Mouse (Mus musculus): ENCODE measurements around the gene Slc13a2. TPM values are rescaled to one million over a fixed set of nuclear protein-coding genes. Genes with fewer than 3 reads are reported as not detected.

The Slc13a2 gene
- polyA plus RNA-seq (2016; fragmentation: Nextera tagmentation; extraction: Ambion mirVana), result not detected in 2 replicates

DNA sequence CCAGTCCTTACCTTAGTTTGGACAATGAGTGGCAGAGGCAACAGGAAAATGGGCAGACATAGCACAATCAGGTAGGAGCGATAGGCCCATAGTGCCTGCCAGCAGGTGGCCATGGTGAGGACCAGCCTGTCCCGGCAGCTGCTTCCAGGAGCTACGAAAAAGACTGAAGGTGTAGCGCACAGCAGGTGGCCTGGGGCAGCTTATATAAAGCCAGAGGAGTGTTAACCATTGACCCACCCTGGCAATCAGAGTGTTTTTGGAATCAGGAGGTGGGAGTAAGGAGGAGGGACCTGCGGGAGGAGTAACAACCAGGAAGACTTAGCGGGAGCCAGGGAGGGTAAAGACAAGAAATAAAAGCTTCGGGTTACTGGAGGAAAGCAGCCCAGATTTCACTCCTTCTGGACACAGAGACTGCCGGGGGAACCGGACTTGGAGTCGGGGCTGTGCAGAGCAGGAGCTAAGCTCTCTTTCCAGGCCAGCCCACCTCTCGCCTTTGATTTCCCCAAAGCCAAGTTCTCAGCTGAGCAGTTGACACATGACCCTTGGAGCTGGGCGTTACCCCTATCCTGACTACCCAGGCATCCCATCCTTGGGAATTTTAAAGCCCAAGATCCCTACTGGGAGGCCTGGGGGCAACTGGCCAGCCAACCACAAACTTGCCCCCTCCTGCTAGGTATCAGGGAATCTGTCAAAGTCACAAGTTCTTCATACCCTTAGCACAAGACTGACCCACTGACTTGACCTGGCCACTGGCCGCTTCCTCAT is at the start of gene Slc13a2:
TSS of gene Slc13a2 (minus strand) at position 163 of the 765 bp plus-strand sequence.
- no peak within 1 kb of the TSS for H3K4me3 ChIP-seq
- H3K9me3 ChIP-seq, result no peaks in the 10 kb centered on the region
- no peaks in the 10 kb centered on the region for H3K4me1 ChIP-seq
- no peak for ATAC-seq (ENCODE audit: low FRiP score, low read depth)
- H3K27ac ChIP-seq, result no peak within 1 kb of the TSS
- no peaks in the 10 kb centered on the region; the same call in 1 of the 2 replicates for H3K27me3 ChIP-seq (replicated peaks)
- 15% methylated on average over 13 of the region's 13 CpGs for WGBS
- H3K9ac ChIP-seq, result no peak within 1 kb of the TSS
- no peak within 1 kb of the TSS for H3K4me2 ChIP-seq (replicated peaks)
- H3K36me3 ChIP-seq, result no peaks in the 10 kb centered on the region

DNA sequence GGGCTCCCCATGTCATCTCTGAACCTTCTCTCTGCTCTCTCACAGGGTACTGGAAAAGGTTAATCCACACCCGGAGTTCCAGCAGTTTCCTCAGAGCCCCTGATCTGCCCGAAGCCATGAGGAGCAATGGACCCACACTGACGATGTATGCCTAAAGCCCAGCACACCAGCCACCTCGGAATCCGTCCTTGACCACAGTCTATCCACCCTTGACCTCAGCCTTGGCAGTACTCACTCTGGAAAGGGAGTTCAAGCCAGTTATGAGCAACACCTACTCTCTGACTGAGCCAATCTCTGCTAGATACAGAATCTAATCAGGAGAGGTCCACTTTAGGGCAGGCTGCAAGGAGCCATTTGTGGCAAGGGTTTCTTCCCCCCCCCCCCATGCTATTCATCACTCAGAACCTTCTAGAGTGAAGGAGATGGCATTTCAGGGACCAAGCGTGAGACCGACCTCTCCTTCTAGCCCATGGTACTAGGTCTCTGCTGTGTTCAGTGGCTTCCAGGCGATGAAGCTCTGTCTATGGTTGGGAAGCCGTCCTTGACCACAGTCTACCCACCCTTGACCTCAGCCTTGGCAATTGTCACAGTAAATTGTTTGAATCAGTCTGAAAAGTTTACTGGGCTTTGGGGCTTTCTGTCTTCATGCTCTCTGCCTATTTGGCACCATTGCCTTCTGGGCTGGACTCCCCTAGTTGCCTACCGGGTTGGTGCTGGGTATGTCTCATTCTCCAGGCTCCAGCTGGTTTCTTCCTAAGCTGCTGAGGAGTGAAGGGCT is 49.5 kb upstream of the Slc13a2 start:
- no peak for ATAC-seq (ENCODE audit: low FRiP score, low read depth)
- H3K4me2 ChIP-seq (replicated peaks), result no peak overlapping the region
- H3K4me3 ChIP-seq, result no peak overlapping the region
- peaks cover 30% of the 10 kb centered on the region; the same call in 1 of the 2 replicates for H3K36me3 ChIP-seq
- H3K9ac ChIP-seq, result no peak overlapping the region
- 91% methylated on average over 10 of the region's 10 CpGs for WGBS
- H3K9me3 ChIP-seq, result no peaks in the 10 kb centered on the region
- no peaks in the 10 kb centered on the region for H3K27me3 ChIP-seq (replicated peaks)
- no peak overlapping the region for H3K27ac ChIP-seq
- peaks cover 1% of the 10 kb centered on the region for H3K4me1 ChIP-seq

DNA sequence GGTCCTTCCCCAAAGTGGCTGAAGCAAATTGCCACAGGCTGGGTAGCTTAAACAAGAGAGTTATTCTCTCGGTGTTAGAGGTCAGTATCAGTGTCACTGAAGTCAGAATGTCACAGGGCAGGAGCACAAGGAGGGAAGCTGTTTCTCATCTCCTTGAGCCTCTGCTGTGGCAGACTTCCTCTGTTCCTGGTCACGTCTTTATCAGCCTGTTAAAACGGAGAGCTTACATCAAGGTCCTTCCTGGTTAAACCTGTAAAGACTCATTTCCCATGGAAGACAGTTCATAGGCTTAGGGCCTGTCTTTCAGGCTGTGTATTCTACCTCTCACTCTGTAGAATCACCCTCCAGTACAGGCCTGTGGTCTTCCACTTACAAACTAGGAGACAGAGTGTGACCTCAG is 45.9 kb upstream of the Slc13a2 start:
- H3K27me3 ChIP-seq (replicated peaks), result no peaks in the 10 kb centered on the region
- no peak for ATAC-seq (ENCODE audit: low FRiP score, low read depth)
- H3K9me3 ChIP-seq, result no peaks in the 10 kb centered on the region
- H3K27ac ChIP-seq, result no peak overlapping the region
- H3K4me3 ChIP-seq, result no peak overlapping the region
- H3K4me2 ChIP-seq (replicated peaks), result no peak overlapping the region
- whole genome bisulfite sequencing, result 68% methylated on average over 3 of the region's 3 CpGs
- no peak overlapping the region for H3K9ac ChIP-seq
- peaks cover 12% of the 10 kb centered on the region; the same call in 1 of the 2 replicates for H3K36me3 ChIP-seq
- H3K4me1 ChIP-seq, result peaks cover 11% of the 10 kb centered on the region

DNA sequence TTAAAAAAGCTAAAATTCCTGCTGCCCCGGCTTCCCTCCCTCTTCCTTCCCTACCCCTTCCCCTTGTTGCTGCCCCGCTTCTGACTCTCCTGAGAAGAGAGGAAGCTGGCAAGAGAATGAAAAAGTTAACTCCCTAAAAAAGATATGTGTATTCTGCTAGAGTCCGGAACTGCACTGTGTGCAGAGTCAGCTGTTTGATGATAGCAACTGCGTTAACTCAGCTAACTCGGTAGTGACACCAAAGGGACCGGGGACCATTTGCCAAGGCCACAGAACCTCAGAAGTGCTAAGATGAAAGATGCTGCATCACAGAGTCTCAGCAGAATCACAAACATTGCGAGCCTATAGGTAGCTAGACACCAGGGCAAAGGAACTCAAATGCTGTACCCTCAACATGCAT is 45.5 kb upstream of the Slc13a2 start:
- no peak overlapping the region for H3K4me2 ChIP-seq (replicated peaks)
- H3K27me3 ChIP-seq (replicated peaks), result no peaks in the 10 kb centered on the region
- 87% methylated on average over 7 of the region's 7 CpGs for WGBS
- peaks cover 11% of the 10 kb centered on the region for H3K4me1 ChIP-seq
- H3K27ac ChIP-seq, result no peak overlapping the region
- H3K36me3 ChIP-seq, result peaks cover 11% of the 10 kb centered on the region; the same call in 1 of the 2 replicates
- no peak overlapping the region for H3K4me3 ChIP-seq
- no peak for ATAC-seq (ENCODE audit: low FRiP score, low read depth)
- no peaks in the 10 kb centered on the region for H3K9me3 ChIP-seq
- H3K9ac ChIP-seq, result no peak overlapping the region

DNA sequence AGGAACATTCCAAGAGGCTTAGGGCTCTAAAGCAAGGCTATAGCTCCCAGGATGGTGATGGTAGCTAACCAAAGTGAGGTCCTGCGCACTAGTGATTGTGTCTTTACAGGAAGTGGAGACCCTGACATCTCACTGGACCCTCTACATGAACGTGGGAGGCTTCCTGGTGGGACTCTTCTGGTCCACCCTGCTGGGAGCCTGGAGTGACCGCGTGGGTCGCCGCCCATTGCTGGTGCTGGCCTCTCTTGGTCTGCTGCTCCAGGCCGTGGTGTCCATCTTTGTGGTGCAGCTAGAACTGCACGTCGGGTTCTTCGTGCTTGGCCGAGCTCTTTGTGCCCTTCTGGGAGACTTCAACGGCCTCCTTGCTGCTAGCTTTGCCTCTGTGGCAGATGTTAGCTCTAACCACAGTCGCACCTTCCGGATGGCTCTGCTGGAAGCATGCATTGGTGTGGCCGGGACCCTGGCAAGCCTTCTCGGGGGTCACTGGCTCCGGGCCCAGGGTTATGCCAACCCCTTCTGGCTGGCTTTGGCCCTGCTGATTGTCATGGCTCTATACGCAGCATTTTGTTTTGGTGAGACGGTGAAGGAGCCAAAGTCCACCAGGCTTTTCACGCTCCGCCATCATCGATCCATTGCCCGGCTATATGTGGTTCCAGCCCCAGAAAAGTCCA is 44.4 kb upstream of the Slc13a2 start:
- Histone ChIP-seq H3K9me3 (0 out of 2 replicates have a peak, but pooled peaks cover 3% of the 10 kb centered on the region), H3K27ac (no peak overlapping the region)

DNA sequence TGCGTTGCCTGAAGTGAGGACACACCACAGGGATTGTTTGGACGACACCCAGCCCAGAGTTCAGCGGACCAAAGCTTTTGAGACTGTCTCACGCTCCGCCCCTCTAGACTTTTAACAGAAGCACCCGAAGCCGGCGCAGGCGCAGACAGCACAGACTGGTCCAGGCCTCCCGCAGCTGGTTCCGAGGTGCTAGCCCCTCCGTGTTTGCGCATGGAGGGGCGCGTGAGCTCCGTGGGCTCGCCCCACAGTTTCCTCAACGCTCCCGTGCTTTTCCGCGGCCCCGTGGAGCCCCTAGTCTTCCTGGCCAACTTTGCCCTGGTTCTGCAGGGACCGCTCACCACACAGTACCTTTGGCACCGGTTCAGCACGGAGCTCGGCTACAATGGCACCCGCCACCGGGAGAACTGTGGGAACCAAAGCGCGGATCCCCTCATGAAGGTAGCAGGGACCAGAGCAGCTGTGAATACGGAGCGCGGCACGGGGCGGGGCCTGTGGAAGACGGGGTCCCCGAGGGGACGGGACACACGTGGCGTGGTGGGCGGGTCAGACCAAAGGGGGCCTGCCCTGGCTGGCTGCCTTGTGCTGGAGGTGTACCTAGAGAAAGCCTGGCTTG is 43.7 kb upstream of the Slc13a2 start, which contains the start of gene Slc46a1:
TSS of gene Slc46a1 (plus strand) at position 130 of the 613 bp plus-strand sequence.
- H3K4me2 ChIP-seq (replicated peaks), result peak within 1 kb of the TSS; percentile 79
- ATAC-seq (ENCODE audit: low FRiP score, low read depth), result peak; percentile 94
- peak within 1 kb of the TSS; percentile 54; the same call in 1 of the 2 replicates for H3K27ac ChIP-seq
- H3K9me3 ChIP-seq, result 0 out of 2 replicates have a peak, but pooled peaks cover 3% of the 10 kb centered on the region
- WGBS, result under 1% methylated on average over 41 of the region's 41 CpGs
- H3K4me1 ChIP-seq, result peaks cover 11% of the 10 kb centered on the region
- H3K4me3 ChIP-seq, result peak within 1 kb of the TSS; percentile 71
- peak within 1 kb of the TSS; percentile 69 for H3K9ac ChIP-seq
- no peaks in the 10 kb centered on the region for H3K36me3 ChIP-seq
- no peaks in the 10 kb centered on the region for H3K27me3 ChIP-seq (replicated peaks)

More for the DNA sequence above, 44.4 kb upstream of the Slc13a2 start:
- 61% methylated on average over 23 of the region's 23 CpGs for WGBS
- Histone ChIP-seq H3K9ac (peak overlapping the region; percentile 69), H3K4me2 (replicated peaks) (peak overlapping the region; percentile 79), H3K4me3 (peak overlapping the region; percentile 71), H3K36me3 (peaks cover 1% of the 10 kb centered on the region; the same call in 1 of the 2 replicates), H3K4me1 (peaks cover 11% of the 10 kb centered on the region), H3K27me3 (replicated peaks) (no peaks in the 10 kb centered on the region)
- ATAC-seq (ENCODE audit: low FRiP score, low read depth), result 0 out of 2 replicates have a peak, but pooled peaks have one; percentile 34

DNA sequence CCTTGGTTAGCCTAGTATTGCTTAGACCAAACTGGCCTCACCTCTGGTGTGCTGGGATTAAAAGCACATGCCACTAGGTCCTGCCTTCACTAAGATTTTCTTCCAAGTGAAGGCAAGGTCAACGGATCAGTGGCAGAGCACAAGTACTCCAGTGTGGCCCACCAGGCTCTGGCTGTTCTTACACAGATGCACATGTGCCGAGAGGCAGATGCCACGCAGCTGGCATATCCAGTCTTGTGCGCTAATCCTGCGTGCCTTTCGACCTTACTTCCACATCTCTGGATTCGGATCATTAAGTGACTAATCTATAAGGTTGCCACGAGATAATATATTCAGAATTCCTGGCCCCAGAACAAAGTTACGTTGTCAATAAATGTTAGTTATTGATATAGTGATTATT is 43.1 kb upstream of the Slc13a2 start:
- WGBS, result 40% methylated on average over 9 of the region's 9 CpGs
- H3K27me3 ChIP-seq (replicated peaks), result no peaks in the 10 kb centered on the region
- H3K4me2 ChIP-seq (replicated peaks), result peak overlapping the region; percentile 79
- peak overlapping the region; percentile 69; the same call in 1 of the 2 replicates for H3K9ac ChIP-seq
- H3K27ac ChIP-seq, result no peak overlapping the region
- no peak for ATAC-seq (ENCODE audit: low FRiP score, low read depth)
- H3K36me3 ChIP-seq, result no peaks in the 10 kb centered on the region
- peaks cover 11% of the 10 kb centered on the region for H3K4me1 ChIP-seq
- 0 out of 2 replicates have a peak, but pooled peaks cover 3% of the 10 kb centered on the region for H3K9me3 ChIP-seq
- H3K4me3 ChIP-seq, result peak overlapping the region; percentile 71

DNA sequence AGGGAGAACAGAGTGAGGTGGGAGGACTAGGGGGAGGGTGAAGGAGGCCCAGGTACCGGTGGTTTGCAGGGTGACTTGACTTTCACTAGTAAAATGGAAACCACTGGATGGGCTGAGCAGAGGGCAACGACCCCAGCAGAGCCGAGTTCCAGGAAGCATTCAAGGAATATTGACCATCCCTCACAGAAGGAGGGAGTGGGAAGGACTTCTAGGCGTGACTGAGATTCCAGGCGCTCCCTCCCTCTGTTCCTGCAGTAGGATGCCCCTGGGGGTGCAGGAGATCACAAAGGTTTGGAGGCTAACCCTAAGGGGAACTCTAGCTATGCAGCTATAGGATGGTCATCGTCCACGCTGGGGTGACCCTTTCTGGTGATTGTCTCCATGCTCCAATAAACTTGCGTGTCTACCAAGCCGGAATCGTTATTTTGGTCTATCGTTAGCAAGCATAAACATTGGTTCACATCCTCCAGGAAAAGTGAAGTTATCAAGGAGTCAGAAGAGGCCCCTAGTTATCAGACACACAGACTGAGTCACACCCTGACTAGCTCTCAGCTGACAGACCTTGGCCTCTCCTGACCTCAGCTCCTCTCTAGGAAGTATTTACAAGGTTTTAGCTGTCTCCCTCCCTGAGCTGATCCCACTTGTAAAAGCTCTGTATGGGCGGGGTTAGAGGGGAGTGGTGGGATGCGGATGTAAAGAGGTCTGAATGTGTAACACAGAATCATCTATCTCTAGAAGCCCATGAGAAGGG is 41.4 kb upstream of the Slc13a2 start:
- H3K4me3 ChIP-seq, result no peak overlapping the region
- H3K4me1 ChIP-seq, result peaks cover 11% of the 10 kb centered on the region
- H3K4me2 ChIP-seq (replicated peaks), result no peak overlapping the region
- no peaks in the 10 kb centered on the region for H3K27me3 ChIP-seq (replicated peaks)
- no peak for ATAC-seq (ENCODE audit: low FRiP score, low read depth)
- no peak overlapping the region for H3K9ac ChIP-seq
- no peak overlapping the region for H3K27ac ChIP-seq
- 0 out of 2 replicates have a peak, but pooled peaks cover 3% of the 10 kb centered on the region for H3K9me3 ChIP-seq
- no peaks in the 10 kb centered on the region for H3K36me3 ChIP-seq
- 69% methylated on average over 13 of the region's 13 CpGs for WGBS

DNA sequence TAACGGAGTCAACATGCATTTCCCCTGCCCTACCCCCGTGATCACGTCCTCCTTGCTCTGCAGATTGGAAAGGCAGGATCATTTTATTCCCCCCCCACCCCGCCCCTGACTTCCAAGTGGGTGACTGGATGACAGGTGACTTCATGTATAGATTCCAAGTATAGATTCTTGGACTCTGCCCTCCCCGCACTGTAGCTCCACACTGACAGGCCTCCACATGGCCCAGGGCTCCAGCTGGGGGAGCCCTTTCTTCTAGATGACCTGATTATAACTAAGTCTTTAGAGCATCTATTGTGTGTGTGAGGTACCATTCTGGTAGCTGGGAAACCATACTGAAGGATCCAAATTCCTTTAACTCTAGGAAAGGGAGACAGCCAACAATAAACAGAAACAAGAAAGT is 40.7 kb upstream of the Slc13a2 start:
- ATAC-seq (ENCODE audit: low FRiP score, low read depth), result no peak
- no peaks in the 10 kb centered on the region for H3K27me3 ChIP-seq (replicated peaks)
- H3K9me3 ChIP-seq, result 0 out of 2 replicates have a peak, but pooled peaks cover 3% of the 10 kb centered on the region
- WGBS, result 89% methylated on average over 5 of the region's 5 CpGs
- no peaks in the 10 kb centered on the region for H3K36me3 ChIP-seq
- H3K4me2 ChIP-seq (replicated peaks), result no peak overlapping the region
- no peak overlapping the region for H3K9ac ChIP-seq
- peaks cover 11% of the 10 kb centered on the region for H3K4me1 ChIP-seq
- H3K4me3 ChIP-seq, result no peak overlapping the region
- H3K27ac ChIP-seq, result no peak overlapping the region

DNA sequence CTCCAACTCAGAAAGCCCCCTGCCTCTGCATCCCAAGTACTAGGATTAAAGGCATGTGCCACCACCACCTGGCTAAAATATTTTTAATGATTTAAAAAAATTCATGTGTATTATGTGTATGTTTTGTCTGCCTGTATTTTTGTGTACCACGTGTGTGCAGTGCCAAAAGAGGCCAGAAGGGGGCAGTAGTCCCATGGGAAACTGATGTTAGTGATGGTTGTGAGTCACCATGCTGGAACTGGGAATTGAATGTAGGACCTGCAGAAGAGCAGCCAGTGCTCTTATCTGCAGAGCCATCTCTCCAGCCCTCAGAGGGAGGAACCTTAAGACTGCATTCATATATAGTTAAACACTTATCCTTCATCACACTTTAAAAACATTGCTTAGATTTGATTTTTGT is 39.9 kb upstream of the Slc13a2 start:
- Histone ChIP-seq H3K27ac (no peak overlapping the region), H3K4me1 (peaks cover 11% of the 10 kb centered on the region), H3K36me3 (no peaks in the 10 kb centered on the region), H3K9me3 (0 out of 2 replicates have a peak, but pooled peaks cover 3% of the 10 kb centered on the region), H3K4me3 (no peak overlapping the region), H3K9ac (no peak overlapping the region), H3K4me2 (replicated peaks) (no peak overlapping the region), H3K27me3 (replicated peaks) (no peaks in the 10 kb centered on the region)
- WGBS, result 90% methylated on average over 1 of the region's 1 CpGs
- ATAC-seq (ENCODE audit: low FRiP score, low read depth), result no peak

DNA sequence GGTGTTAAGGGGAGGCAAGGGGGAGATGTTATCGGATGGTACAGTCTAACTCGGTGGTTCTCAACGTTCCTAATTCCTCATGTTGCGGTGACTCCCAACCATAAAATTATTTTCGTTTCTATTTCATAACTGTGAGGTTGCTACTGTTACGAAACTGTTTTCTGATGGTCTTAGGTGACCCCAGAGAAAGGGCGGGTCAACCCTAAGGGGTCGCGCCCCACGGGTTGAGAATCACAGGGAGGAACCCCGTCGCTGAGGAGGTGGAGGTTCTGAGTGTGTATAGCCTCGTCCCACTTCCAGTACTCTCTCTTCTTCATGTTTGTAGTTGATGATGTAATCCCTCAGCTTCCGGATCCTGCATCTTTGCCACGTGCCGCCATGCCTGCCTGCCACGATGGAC is 36.7 kb upstream of the Slc13a2 start:
- no peak for ATAC-seq (ENCODE audit: low FRiP score, low read depth)
- H3K9ac ChIP-seq, result no peak overlapping the region
- no peak overlapping the region for H3K4me3 ChIP-seq
- no peak overlapping the region for H3K4me2 ChIP-seq (replicated peaks)
- no peaks in the 10 kb centered on the region for H3K27me3 ChIP-seq (replicated peaks)
- H3K27ac ChIP-seq, result no peak overlapping the region
- H3K4me1 ChIP-seq, result no peaks in the 10 kb centered on the region
- 0 out of 2 replicates have a peak, but pooled peaks cover 3% of the 10 kb centered on the region for H3K9me3 ChIP-seq
- H3K36me3 ChIP-seq, result no peaks in the 10 kb centered on the region
- 83% methylated on average over 17 of the region's 17 CpGs for WGBS
